8 mouse cellular contexts compared by ENCODE assay signal in genomic region chr11:94208811-94209675, GRCm38 (mm10). TPM values are rescaled to one million over a fixed set of nuclear protein-coding genes. Genes with fewer than 3 reads are reported as not detected.
DNase-seq lines count a peak whose midpoint lies in the region; ATAC-seq lines count a peak whose summit lies in the region.

No protein-coding gene starts in this region.

- no peak for DNase-seq in heart, embryonic 10.5 days (ENCODE audit: low spot score)
- DNase-seq in heart, postnatal 10 days, result no peak
- peak; percentile 38 for DNase-seq in 416B (ENCODE audit: low read depth)
- no peak for DNase-seq in embryo, embryonic 9.5 days (ENCODE audit: extremely low spot score)
- DNase-seq in adrenal gland, postnatal 25 days, result no peak

- no peaks in the 10 kb centered on the region for H3K27me3 ChIP-seq in heart, embryonic 10.5 days (ENCODE audit: insufficient read depth, poor library complexity, severe bottlenecking)
- H3K27me3 ChIP-seq in forebrain, embryonic 13.5 days, result no peaks in the 10 kb centered on the region
- no peaks in the 10 kb centered on the region for H3K27me3 ChIP-seq in liver, embryonic 15.5 days

- H3K36me3 ChIP-seq in heart, embryonic 10.5 days, result peaks cover 8% of the 10 kb centered on the region
- H3K36me3 ChIP-seq in forebrain, embryonic 13.5 days (ENCODE audit: poor library complexity, severe bottlenecking), result peaks cover 6% of the 10 kb centered on the region
- peaks cover 7% of the 10 kb centered on the region for H3K36me3 ChIP-seq in liver, embryonic 15.5 days (replicated peaks)

- peak overlapping the region; percentile 95; the same call in 1 of the 2 replicates for H3K4me2 ChIP-seq in forebrain, embryonic 13.5 days
- H3K4me2 ChIP-seq in liver, embryonic 15.5 days, result peak overlapping the region; percentile 98

- no peak for ATAC-seq in forebrain, embryonic 13.5 days
- ATAC-seq in liver, embryonic 15.5 days (ENCODE audit: insufficient read depth), result no peak
- no peak for ATAC-seq in erythroid progenitor cell, adult 5-6 weeks (replicated peaks; ENCODE audit: low FRiP score, poor library complexity, severe bottlenecking)

- peaks cover 14% of the 10 kb centered on the region for H3K4me1 ChIP-seq in heart, embryonic 10.5 days
- peaks cover 14% of the 10 kb centered on the region for H3K4me1 ChIP-seq in forebrain, embryonic 13.5 days
- peaks cover 28% of the 10 kb centered on the region for H3K4me1 ChIP-seq in liver, embryonic 15.5 days (replicated peaks)

- H3K4me3 ChIP-seq in heart, embryonic 10.5 days, result peak overlapping the region; percentile 97; the same call in 1 of the 2 replicates
- H3K4me3 ChIP-seq in forebrain, embryonic 13.5 days, result no peak overlapping the region; the same call in 1 of the 2 replicates
- no peak overlapping the region; the same call in 1 of the 2 replicates for H3K4me3 ChIP-seq in liver, embryonic 15.5 days (replicated peaks)

- 43% methylated on average over 8 of the region's 8 CpGs for WGBS in heart, embryonic 10.5 days
- 52% methylated on average over 8 of the region's 8 CpGs for WGBS in forebrain, embryonic 13.5 days
- 50% methylated on average over 8 of the region's 8 CpGs for WGBS in liver, embryonic 15.5 days (ENCODE audit: insufficient replicate concordance)

- peak overlapping the region; percentile 99; the same call in 1 of the 2 replicates for H3K27ac ChIP-seq in heart, embryonic 10.5 days
- H3K27ac ChIP-seq in forebrain, embryonic 13.5 days, result peak overlapping the region; percentile 97; the same call in 1 of the 2 replicates
- peak overlapping the region; percentile 87; the same call in 1 of the 2 replicates for H3K27ac ChIP-seq in liver, embryonic 15.5 days (replicated peaks)

- intact Hi-C loops in heart, postnatal 10 days (cut with DNase I), result no loop called here

- no peak overlapping the region for H3K9ac ChIP-seq in forebrain, embryonic 13.5 days
- no peak overlapping the region for H3K9ac ChIP-seq in liver, embryonic 15.5 days

- H3K9me3 ChIP-seq in heart, embryonic 10.5 days, result no peaks in the 10 kb centered on the region
- no peaks in the 10 kb centered on the region for H3K9me3 ChIP-seq in forebrain, embryonic 13.5 days (replicated peaks)
- no peaks in the 10 kb centered on the region for H3K9me3 ChIP-seq in liver, embryonic 15.5 days (replicated peaks)

RNA-seq across cellular contexts. Expression of gene Tob1, which starts 2.2 kb away (rescaled TPM):
- 18.5 and 21.7 TPM in 2 replicates for polyA plus RNA-seq in heart, embryonic 10.5 days (2016; fragmentation: Nextera tagmentation; extraction: Ambion mirVana)
- total RNA-seq in heart, postnatal 10 days (2021), result 10 to 100 TPM; 67.4 to 81.0 TPM
- 39.0 and 41.0 TPM in 2 replicates for polyA plus RNA-seq in forebrain, embryonic 13.5 days (2015; fragmentation: Nextera tagmentation; extraction: Ambion mirVana)
- polyA plus RNA-seq in liver, embryonic 15.5 days (2015; fragmentation: Nextera tagmentation; extraction: Ambion mirVana), result 12.8 and 13.0 TPM in 2 replicates
- total RNA-seq in adrenal gland, postnatal 25 days (2021), result 245 and 267 TPM in 2 replicates
- total RNA-seq in erythroid progenitor cell, adult 5-6 weeks (2015; ENCODE audit: low replicate concordance), result 8.6 and 11.3 TPM in 2 replicates
- 6.8 and 8.5 TPM in 2 replicates for total RNA-seq in erythroid progenitor cell, adult 5-6 weeks (2017; ENCODE audit: low replicate concordance)

RNA-seq across cellular contexts. Expression of gene Wfikkn2, which starts 36.8 kb away (rescaled TPM):
- 0.59 and 1.7 TPM in 2 replicates for polyA plus RNA-seq in heart, embryonic 10.5 days (2016; fragmentation: Nextera tagmentation; extraction: Ambion mirVana)
- 1 to 10 TPM; 2.0 to 2.2 TPM for total RNA-seq in heart, postnatal 10 days (2021)
- 3.7 and 4.6 TPM in 2 replicates for polyA plus RNA-seq in forebrain, embryonic 13.5 days (2015; fragmentation: Nextera tagmentation; extraction: Ambion mirVana)
- polyA plus RNA-seq in liver, embryonic 15.5 days (2015; fragmentation: Nextera tagmentation; extraction: Ambion mirVana), result 0.15 TPM in 2 replicates
- 0.39 TPM in 1 of 2 replicates, not detected in the other for total RNA-seq in adrenal gland, postnatal 25 days (2021)
- 0.42 TPM in 1 of 2 replicates, not detected in the other for total RNA-seq in erythroid progenitor cell, adult 5-6 weeks (2015; ENCODE audit: low replicate concordance)
- 0.51 and 0.53 TPM in 2 replicates for total RNA-seq in erythroid progenitor cell, adult 5-6 weeks (2017; ENCODE audit: low replicate concordance)

Comparison
In these comparisons a context has a peak if more than half of its experiments do, and no peak if none do; other contexts are left out.
1. RNA of gene Tob1, which starts 2.2 kb away (total RNA-seq): 245 to 267 TPM in adrenal gland, postnatal 25 days and 67.4 to 81.0 TPM in heart, postnatal 10 days; 6.8 to 11.3 TPM in erythroid progenitor cell, adult 5-6 weeks; every median in the first group is over 4 times any median in the second.
2. Peak in every context shown above with its lines, with median percentiles within 50 percentile points of each other: H3K27ac ChIP-seq.